Mouse (Mus musculus): ENCODE measurements at regions not wholly inside any gene's neighbourhood (a gene's known extent, or its start where the extent isn't known, plus 50 kb on each side); places are given as distances from the start of the nearest gene placed in this dataset.

GRCm38 (mm10) chr17:87193482-87193881 is 72.3 kb downstream of the Mcfd2 start:
- no peak for DNase-seq
- TF ChIP-seq CTCF (IDR thresholded peaks at IDR 0.05; ENCODE audit: low read depth) = no peak
- Histone ChIP-seq H3K9ac (no peak overlapping the region), H3K4me2 (ENCODE audit: low read depth) (no peak overlapping the region), H3K4me3 (ENCODE audit: low read depth, low read length) (no peak overlapping the region), H3K27ac (ENCODE audit: low read depth, low read length) (no peak overlapping the region), H3K9me3 (ENCODE audit: low read length) (no peaks in the 10 kb centered on the region), H3K27me3 (ENCODE audit: insufficient read depth, low read length) (no peaks in the 10 kb centered on the region), H3K36me3 (ENCODE audit: insufficient read depth) (no peaks in the 10 kb centered on the region), H3K4me1 (ENCODE audit: insufficient read depth) (no peaks in the 10 kb centered on the region)
- 11% methylated on average over 7 of the region's 7 CpGs for WGBS
- no peak for ATAC-seq

GRCm38 (mm10) chr17:87189670-87190069 is 76.1 kb downstream of the Mcfd2 start:
- no peak overlapping the region for H3K4me3 ChIP-seq (ENCODE audit: low read depth, low read length)
- no peaks in the 10 kb centered on the region for H3K9me3 ChIP-seq (ENCODE audit: low read length)
- H3K27ac ChIP-seq (ENCODE audit: low read depth, low read length) = no peak overlapping the region
- H3K36me3 ChIP-seq (ENCODE audit: insufficient read depth) = no peaks in the 10 kb centered on the region
- ATAC-seq (peak; percentile 14; the same call in 1 of the 2 replicates), DNase-seq (peak; percentile 20)
- no peak for TF ChIP-seq CTCF (IDR thresholded peaks at IDR 0.05; ENCODE audit: low read depth)
- H3K27me3 ChIP-seq (ENCODE audit: insufficient read depth, low read length) = no peaks in the 10 kb centered on the region
- 45% methylated on average over 3 of the region's 3 CpGs for WGBS
- H3K4me2 ChIP-seq (ENCODE audit: low read depth) = no peak overlapping the region
- no peak overlapping the region for H3K9ac ChIP-seq
- no peaks in the 10 kb centered on the region for H3K4me1 ChIP-seq (ENCODE audit: insufficient read depth)

Data from forebrain, postnatal 0 days (tissue).